Mouse (Mus musculus): Measurements from ENCODE around the gene Sult4a1.

Gene Sult4a1

GRCm38 (mm10) chr15:84096051-84096450 is 9.5 kb downstream of the Sult4a1 start:
- DNase-seq (ENCODE audit: low spot score): no peak

DNA sequence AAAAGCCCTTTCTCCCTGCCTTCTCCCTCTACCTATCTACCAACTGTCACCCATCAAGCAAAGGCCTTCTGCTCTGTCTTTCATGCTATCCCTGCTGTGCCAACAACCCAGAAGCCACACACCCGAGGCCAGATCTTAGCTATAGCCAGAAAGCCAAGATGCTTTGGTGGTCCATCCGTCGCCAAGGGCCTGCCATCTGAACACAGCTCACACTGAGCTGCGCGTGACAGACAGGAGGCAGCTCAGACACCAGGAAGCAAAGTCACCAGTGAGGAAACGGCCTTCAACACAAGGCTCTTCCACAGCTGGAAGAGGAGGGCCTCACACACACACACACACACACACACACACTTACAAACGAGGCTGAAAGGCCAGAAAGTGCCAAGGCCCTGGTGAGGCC is 10.6 kb downstream of the Sult4a1 start:
- no peak for DNase-seq (ENCODE audit: low spot score)

GRCm38 (mm10) chr15:84086775-84087174 is 18.8 kb downstream of the Sult4a1 start:
- no peak for DNase-seq (ENCODE audit: low spot score)

GRCm38 (mm10) chr15:84086364-84086763 is 19.2 kb downstream of the Sult4a1 start:
- no peak for DNase-seq (ENCODE audit: low spot score)

GRCm38 (mm10) chr15:84080069-84080468 is 25.5 kb downstream of the Sult4a1 start:
- DNase-seq (ENCODE audit: low spot score): no peak

- DNase-seq (ENCODE audit: low spot score): no peak
Observed at GRCm38 (mm10) chr15:84079519-84079918, 26.0 kb downstream of the Sult4a1 start.

GRCm38 (mm10) chr15:84078667-84079066 is 26.9 kb downstream of the Sult4a1 start:
- no peak for DNase-seq (ENCODE audit: low spot score)

DNA sequence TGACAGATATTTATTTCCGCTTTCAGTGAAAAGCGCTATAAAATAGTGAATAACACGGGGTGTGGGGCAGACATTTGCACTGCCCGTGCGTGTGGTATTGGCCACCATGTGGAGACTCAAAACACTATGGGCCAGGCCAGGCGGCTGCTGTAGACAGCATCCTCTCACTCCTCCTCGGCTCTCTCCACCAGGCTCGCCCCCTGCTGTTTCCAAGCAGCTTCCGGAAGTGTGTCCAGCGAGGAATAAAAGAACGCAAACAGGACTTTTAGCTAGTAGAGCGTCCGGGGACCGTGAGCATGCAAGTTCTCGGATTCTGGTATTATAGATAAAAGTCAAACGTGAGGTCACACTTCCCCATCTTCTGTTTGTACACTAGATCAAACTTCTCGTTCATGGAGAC is 28.4 kb downstream of the Sult4a1 start:
- DNase-seq (ENCODE audit: low spot score): no peak

DNA sequence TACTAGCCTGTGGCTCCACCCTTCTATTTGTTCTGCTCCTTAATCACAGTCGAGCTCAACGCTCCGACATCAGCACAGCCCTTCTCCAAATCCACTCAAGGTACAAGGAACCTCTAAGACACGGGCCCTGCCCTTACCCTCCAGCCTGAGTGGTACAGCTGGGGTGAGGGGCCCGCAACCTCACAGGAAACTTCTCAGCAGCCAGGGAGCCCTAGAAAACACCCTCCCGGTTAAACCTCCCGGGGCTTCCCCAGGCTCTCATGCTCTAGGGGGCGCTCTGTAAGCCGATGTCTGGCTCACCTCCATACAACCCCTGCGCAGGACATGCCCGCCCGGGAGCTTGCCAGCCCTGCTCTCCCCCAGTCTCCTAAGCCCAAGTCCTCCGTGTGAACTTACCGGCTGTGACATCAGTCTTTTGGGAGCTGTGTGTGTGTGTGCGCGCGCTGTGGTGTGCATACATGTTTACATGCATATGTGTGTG is 30.8 kb downstream of the Sult4a1 start:
- no peak for DNase-seq (ENCODE audit: low spot score)

GRCm38 (mm10) chr15:84073911-84074704 is 31.4 kb downstream of the Sult4a1 start:
- peak; percentile 61 for DNase-seq (ENCODE audit: low spot score)

DNA sequence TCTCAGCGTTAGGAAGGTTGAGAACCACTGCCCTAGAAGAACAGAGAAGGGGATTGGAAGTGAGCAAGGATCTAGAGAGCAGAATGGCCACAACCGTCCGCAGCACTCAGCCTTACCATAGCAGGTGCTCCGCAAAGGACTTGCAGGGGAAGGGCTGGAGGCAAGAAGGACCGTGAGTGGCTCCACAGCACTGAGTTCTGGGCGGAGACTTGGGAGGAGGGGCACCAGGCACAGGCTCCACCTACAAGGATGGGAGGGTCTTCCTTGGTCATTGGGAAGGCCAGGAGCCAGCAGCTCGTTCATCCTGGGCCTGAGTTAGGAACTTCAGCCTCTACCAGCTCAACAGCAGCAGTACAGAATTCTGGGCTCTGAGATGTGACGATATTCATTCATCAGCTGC is 32.5 kb downstream of the Sult4a1 start:
- DNase-seq (ENCODE audit: low spot score): no peak

DNA sequence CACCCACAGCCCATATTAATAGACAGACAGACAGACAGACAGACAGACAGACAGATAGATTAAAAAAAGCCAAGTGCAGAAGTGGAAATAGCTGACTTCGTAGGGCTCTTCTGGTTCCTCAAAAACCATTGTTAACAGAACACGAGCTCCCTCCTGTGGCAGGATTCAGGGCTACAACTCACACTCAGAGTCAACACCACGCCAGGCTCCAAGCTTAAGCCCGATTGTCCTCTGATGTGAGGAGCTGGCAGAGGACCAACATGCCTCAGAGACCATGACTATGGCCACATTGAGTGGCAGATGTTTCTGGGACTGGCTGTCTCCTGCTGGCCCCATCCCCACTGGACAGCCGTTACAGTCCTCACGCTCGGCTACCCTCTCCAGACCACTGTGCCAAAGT is 33.3 kb downstream of the Sult4a1 start:
- DNase-seq (ENCODE audit: low spot score): peak; percentile 35

DNA sequence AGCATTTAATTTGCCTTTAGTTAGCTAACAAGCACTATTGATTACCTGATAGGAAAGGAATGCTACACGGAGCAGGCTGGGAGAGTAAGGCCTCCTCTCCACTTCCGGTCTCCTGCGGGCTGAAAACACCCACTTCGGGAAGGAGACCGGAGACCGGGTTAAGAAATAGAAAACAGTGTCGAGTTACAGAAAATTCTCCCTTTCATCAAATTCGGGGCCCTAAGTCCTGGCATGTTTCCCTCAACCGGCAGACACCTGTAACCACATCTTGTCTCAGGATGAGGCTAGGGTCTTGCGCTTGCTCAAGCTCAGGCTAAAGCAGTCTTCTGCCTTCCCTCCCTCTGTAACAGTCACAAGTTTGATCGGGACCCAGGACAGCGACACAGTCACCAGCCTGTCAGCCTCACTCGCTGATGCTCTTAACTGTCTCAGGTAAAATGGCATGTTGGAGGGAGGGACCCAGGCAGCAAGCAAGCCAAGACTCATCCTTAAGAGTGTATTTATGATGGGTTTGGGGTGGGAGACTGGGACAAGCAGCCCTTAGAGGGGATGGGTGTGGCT is 35.4 kb downstream of the Sult4a1 start:
- DNase-seq (ENCODE audit: low spot score): no peak

DNA sequence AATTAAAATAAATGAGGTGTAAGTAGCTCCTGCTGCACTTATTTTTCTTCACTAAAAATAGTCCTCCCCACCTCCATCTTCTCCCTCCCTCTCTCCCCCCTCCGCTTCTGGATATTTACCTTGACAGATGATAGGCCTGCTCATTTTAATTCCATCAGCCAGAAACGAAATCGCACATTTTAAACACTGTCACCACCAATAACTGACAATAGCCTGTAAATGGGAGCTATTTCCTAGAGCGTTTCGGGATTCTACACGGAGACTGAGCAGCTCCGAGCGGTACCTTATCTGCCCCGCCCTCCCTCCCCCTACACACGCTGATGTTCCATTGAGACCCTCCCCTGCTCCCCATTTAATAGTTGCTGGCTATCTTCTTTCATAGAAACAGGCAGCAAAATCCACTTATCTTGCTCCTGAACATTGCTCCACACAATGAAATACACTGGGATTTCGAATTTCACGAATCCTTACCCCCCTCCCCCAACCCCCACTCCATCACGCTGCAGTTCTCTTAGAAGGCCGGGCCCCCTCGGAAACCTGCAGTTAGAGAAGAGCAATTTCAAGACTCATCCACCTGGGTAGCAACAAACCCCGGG is 36.0 kb downstream of the Sult4a1 start:
- DNase-seq (ENCODE audit: low spot score): no peak

DNA sequence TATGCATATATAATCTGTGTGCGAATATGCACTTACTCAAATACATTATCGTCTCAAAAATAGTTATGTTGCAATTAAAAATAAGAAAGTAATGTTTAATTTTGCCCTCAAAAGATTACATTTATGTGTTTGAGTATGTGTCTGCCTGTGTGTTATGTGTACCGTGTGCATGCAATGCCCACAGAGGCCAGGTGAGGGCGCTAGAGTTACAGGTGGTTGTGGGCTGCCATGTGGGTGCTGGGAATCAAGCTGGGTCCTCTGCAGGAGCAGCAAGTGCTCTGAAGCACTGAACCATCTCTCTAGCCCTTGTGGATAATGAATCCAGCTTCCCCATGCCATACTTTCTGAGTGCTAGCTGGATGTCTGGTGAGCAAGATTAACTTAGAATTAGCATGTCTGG is 39.9 kb downstream of the Sult4a1 start:
- DNase-seq (ENCODE audit: low spot score): no peak

GRCm38 (mm10) chr15:84065140-84065539 is 40.4 kb downstream of the Sult4a1 start, which contains the start of gene Efcab6:
Efcab6 (minus strand) TSS chr15:84065379.
- no peak for DNase-seq (ENCODE audit: low spot score)

DNA sequence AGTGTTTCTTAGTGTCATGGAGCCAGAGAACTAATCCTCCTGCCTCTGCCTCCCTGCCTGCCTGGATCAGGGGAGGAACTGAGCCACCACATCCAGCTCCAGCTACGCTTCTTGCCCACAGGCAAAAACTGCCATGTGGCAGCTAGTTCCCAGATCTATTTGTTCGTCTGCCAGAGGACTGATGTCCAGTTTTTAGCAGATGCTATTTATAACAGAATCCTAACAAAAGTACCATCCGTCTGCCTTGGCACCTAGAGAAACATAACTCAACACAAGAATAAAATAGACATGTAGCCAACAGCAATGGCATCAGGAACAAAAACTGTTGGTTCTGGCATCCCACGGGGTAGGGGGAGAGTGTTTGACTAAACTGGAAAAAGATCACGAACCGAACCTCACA is 46.7 kb downstream of the Sult4a1 start:
- no peak for DNase-seq (ENCODE audit: low spot score)

GRCm38 (mm10) chr15:84056083-84056482 is 49.5 kb downstream of the Sult4a1 start:
- no peak for DNase-seq (ENCODE audit: low spot score)

- peak; percentile 76 for DNase-seq (ENCODE audit: low spot score)
Observed at GRCm38 (mm10) chr15:84053859-84054258, 51.7 kb downstream of the Sult4a1 start.

GRCm38 (mm10) chr15:84053240-84053639 is 52.3 kb downstream of the Sult4a1 start:
- DNase-seq (ENCODE audit: low spot score): no peak

DNA sequence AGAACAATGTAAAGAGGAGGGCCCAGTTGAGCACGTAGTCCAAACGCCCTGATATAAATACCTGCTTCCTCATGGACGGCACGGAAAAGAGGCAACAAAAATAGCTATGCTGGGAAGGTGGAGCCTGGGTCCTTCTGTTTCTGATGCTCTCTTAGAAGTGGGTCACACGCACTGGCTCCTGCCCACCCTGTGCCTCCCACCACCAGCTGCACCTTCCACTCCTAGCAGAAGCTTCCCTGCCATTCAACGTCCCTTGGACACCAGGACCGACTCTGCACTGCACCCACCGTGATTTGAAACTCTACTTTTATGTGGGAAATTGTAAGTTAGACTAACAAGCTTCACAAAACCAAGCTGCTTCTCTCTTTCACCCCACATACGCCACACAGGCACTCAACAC is 53.2 kb downstream of the Sult4a1 start:
- no peak for DNase-seq (ENCODE audit: low spot score)

GRCm38 (mm10) chr15:84049570-84049969 is 56.0 kb downstream of the Sult4a1 start:
- DNase-seq (ENCODE audit: low spot score): no peak

GRCm38 (mm10) chr15:84045562-84045961 is 60.0 kb downstream of the Sult4a1 start:
- DNase-seq (ENCODE audit: low spot score): no peak
